Mouse (Mus musculus) thymus, adult 2 months (tissue): ENCODE data around the gene Stard10. TPM values are rescaled to one million over a fixed set of nuclear protein-coding genes. Genes with fewer than 3 reads are reported as not detected.
A peak's percentile ranks its signal among the peaks of the same experiment; 100 is the strongest.

Experiments used
- DNase-seq: peaks from one replicate; pipeline ENCODE4 v3.0.0; 2021
- H3K27ac ChIP-seq: fragments of 200-500 bp; 2 replicates; pipeline ENCODE4 v1.5.1; 2012; ENCODE audit warnings: low read length, control low read depth; ENCODE audit not compliant: control insufficient read depth, insufficient read depth
- H3K27me3 ChIP-seq: fragments of 200-500 bp; 2 replicates; pipeline ENCODE4 v1.6.1; 2012; ENCODE audit warnings: mild to moderate bottlenecking, low read length, moderate library complexity, mixed read lengths; ENCODE audit not compliant: control insufficient read depth, insufficient read depth
- H3K36me3 ChIP-seq: fragments of 200-500 bp; 2 replicates; pipeline ENCODE4 v1.6.1; 2012; ENCODE audit warnings: mild to moderate bottlenecking, low read length, moderate library complexity; ENCODE audit not compliant: control insufficient read depth, insufficient read depth
- H3K4me1 ChIP-seq: fragments of 200-500 bp; replicated peaks from 2 replicates; pipeline ENCODE4 v1.6.1; 2012; ENCODE audit warnings: low read length; ENCODE audit not compliant: control insufficient read depth, insufficient read depth
- H3K4me3 ChIP-seq: fragments of 200-500 bp; 2 replicates; pipeline ENCODE4 v1.5.1; 2012; ENCODE audit warnings: mild to moderate bottlenecking, low read length, control low read depth, moderate library complexity; ENCODE audit not compliant: control insufficient read depth, insufficient read depth
- CTCF ChIP-seq: fragments of 200-500 bp; IDR thresholded peaks from 2 replicates; pipeline ENCODE4 v1.5.1; 2012; ENCODE audit warnings: mild to moderate bottlenecking, control low read depth, low read length, moderate library complexity, borderline replicate concordance; ENCODE audit not compliant: control insufficient read depth, poor library complexity, insufficient read depth; ENCODE audit errors: extremely low read depth
- POLR2A ChIP-seq: fragments of 200-500 bp; IDR thresholded peaks from 2 replicates; pipeline ENCODE4 v1.6.1; 2012; ENCODE audit warnings: mild to moderate bottlenecking, low read length, control low read depth, moderate library complexity; ENCODE audit not compliant: control insufficient read depth, poor library complexity, insufficient read depth; ENCODE audit errors: extremely low read depth
- WGBS: fragments of 180-500 bp; shearing (Covaris S2); methylation state at CpG from one replicate; pipeline ENCODE4 v1.1.7; 2018; 5-methylcytosine and 5-hydroxymethylcytosine counted together
- polyA plus RNA-seq: library from polyadenylated mRNA; depleted of rRNA; stranded (reverse); fragments of >200 nt; gene quantifications from 2 replicates; pipeline ENCODE4 v1.2.3, GENCODE M21; 2012

The Stard10 gene
- polyA plus RNA-seq, 1 experiment: 31.4 TPM

GRCm38 (mm10) chr7:101286891-101287290 is 30.0 kb upstream of the Stard10 start:
- DNase-seq: no peak
- TF ChIP-seq CTCF (no peak), POLR2A (no peak)
- no peaks in the 10 kb centered on the region for H3K4me1 ChIP-seq
- no peaks in the 10 kb centered on the region for H3K27me3 ChIP-seq
- H3K27ac ChIP-seq: no peak overlapping the region
- no peak overlapping the region for H3K4me3 ChIP-seq
- H3K36me3 ChIP-seq: peaks cover 30% of the 10 kb centered on the region
- WGBS: 95% methylated on average over 4 of the region's 4 CpGs

GRCm38 (mm10) chr7:101287820-101288219 is 29.1 kb upstream of the Stard10 start:
- no peak overlapping the region for H3K4me3 ChIP-seq
- H3K36me3 ChIP-seq: peaks cover 20% of the 10 kb centered on the region
- TF ChIP-seq POLR2A (no peak), CTCF (no peak)
- 85% methylated on average over 2 of the region's 2 CpGs for WGBS
- H3K27me3 ChIP-seq: no peaks in the 10 kb centered on the region
- no peak overlapping the region for H3K27ac ChIP-seq
- H3K4me1 ChIP-seq: no peaks in the 10 kb centered on the region
- DNase-seq: no peak

GRCm38 (mm10) chr7:101288436-101288835 is 28.4 kb upstream of the Stard10 start:
- TF ChIP-seq POLR2A (no peak), CTCF (peak; percentile 68; the same call in 1 of the 2 replicates)
- Histone ChIP-seq H3K27me3 (no peaks in the 10 kb centered on the region), H3K27ac (no peak overlapping the region), H3K36me3 (peaks cover 14% of the 10 kb centered on the region), H3K4me3 (no peak overlapping the region), H3K4me1 (no peaks in the 10 kb centered on the region)
- 76% methylated on average over 4 of the region's 4 CpGs for WGBS
- DNase-seq: peak; percentile 40

- DNase-seq: no peak
- Histone ChIP-seq H3K4me1 (no peaks in the 10 kb centered on the region), H3K4me3 (no peak overlapping the region), H3K27ac (no peak overlapping the region), H3K36me3 (peaks cover 6% of the 10 kb centered on the region), H3K27me3 (no peaks in the 10 kb centered on the region)
- TF ChIP-seq CTCF (no peak), POLR2A (no peak)
- WGBS: 94% methylated on average over 10 of the region's 10 CpGs
Observed at GRCm38 (mm10) chr7:101290401-101290800, 26.5 kb upstream of the Stard10 start.

- no peak for TF ChIP-seq POLR2A
- no peak for TF ChIP-seq CTCF
- no peak overlapping the region for H3K27ac ChIP-seq
- peaks cover 6% of the 10 kb centered on the region for H3K36me3 ChIP-seq
- WGBS: 95% methylated on average over 5 of the region's 5 CpGs
- no peaks in the 10 kb centered on the region for H3K27me3 ChIP-seq
- DNase-seq: no peak
- no peak overlapping the region for H3K4me3 ChIP-seq
- no peaks in the 10 kb centered on the region for H3K4me1 ChIP-seq
Observed at GRCm38 (mm10) chr7:101291211-101291610, 25.7 kb upstream of the Stard10 start.

- TF ChIP-seq CTCF (no peak), POLR2A (no peak)
- Histone ChIP-seq H3K27ac (no peak overlapping the region), H3K4me1 (no peaks in the 10 kb centered on the region), H3K27me3 (no peaks in the 10 kb centered on the region), H3K4me3 (no peak overlapping the region), H3K36me3 (peaks cover 6% of the 10 kb centered on the region; the same call in 1 of the 2 replicates)
- 97% methylated on average over 8 of the region's 8 CpGs for WGBS
- no peak for DNase-seq
Observed at GRCm38 (mm10) chr7:101291641-101292040, 25.2 kb upstream of the Stard10 start.

GRCm38 (mm10) chr7:101292086-101292485 is 24.8 kb upstream of the Stard10 start:
- DNase-seq: no peak
- no peak for TF ChIP-seq POLR2A
- TF ChIP-seq CTCF: no peak
- H3K4me3 ChIP-seq: no peak overlapping the region
- WGBS: 80% methylated on average over 3 of the region's 4 CpGs
- no peak overlapping the region for H3K27ac ChIP-seq
- peaks cover 4% of the 10 kb centered on the region for H3K4me1 ChIP-seq
- H3K27me3 ChIP-seq: no peaks in the 10 kb centered on the region
- H3K36me3 ChIP-seq: peaks cover 6% of the 10 kb centered on the region; the same call in 1 of the 2 replicates
